Mouse (Mus musculus): ENCODE data around the gene Use1. TPM values are rescaled to one million over a fixed set of nuclear protein-coding genes. Genes with fewer than 3 reads are reported as not detected.
A peak's percentile ranks its signal among the peaks of the same experiment; 100 is the strongest.

Gene Use1
- polyA plus RNA-seq, 2 experiments: 114 to 189 TPM

GRCm38 (mm10) chr8:71391696-71392095, 25.0 kb downstream of the Use1 start:
- Histone ChIP-seq H3K27ac (replicated peaks; ENCODE audit: low read depth, low read length) (no peak overlapping the region), H3K4me3 (replicated peaks; ENCODE audit: low read length) (no peak overlapping the region), H3K4me2 (replicated peaks; ENCODE audit: low read depth, low read length, severe bottlenecking) (no peak overlapping the region), H3K36me3 (ENCODE audit: control insufficient read depth, insufficient read depth, low read length) (no peaks in the 10 kb centered on the region), H3K9me3 (ENCODE audit: control insufficient read depth, low read length) (no peaks in the 10 kb centered on the region), H3K9ac (ENCODE audit: low read depth, low read length, severe bottlenecking) (no peak overlapping the region), H3K27me3 (ENCODE audit: control insufficient read depth, insufficient read depth, low read length) (no peaks in the 10 kb centered on the region), H3K4me1 (ENCODE audit: control insufficient read depth, insufficient read depth, low read length) (no peaks in the 10 kb centered on the region)
- 86% methylated on average over 2 of the region's 2 CpGs for WGBS
- no peak for DNase-seq (ENCODE audit: low spot score)
- no peak for ATAC-seq (ENCODE audit: low FRiP score, low read depth)
- no peak for TF ChIP-seq POLR2A (IDR thresholded peaks at IDR 0.05; ENCODE audit: borderline replicate concordance, extremely low read depth, insufficient read depth, insufficient read length)

- WGBS: 78% methylated on average over 5 of the region's 5 CpGs
- no peak for DNase-seq (ENCODE audit: low spot score)
- no peaks in the 10 kb centered on the region for H3K27me3 ChIP-seq (ENCODE audit: control insufficient read depth, insufficient read depth, low read length)
- H3K36me3 ChIP-seq (ENCODE audit: control insufficient read depth, insufficient read depth, low read length): no peaks in the 10 kb centered on the region
- no peak for ATAC-seq (ENCODE audit: low FRiP score, low read depth)
- no peak overlapping the region for H3K9ac ChIP-seq (ENCODE audit: low read depth, low read length, severe bottlenecking)
- no peak overlapping the region for H3K4me2 ChIP-seq (replicated peaks; ENCODE audit: low read depth, low read length, severe bottlenecking)
- H3K4me1 ChIP-seq (ENCODE audit: control insufficient read depth, insufficient read depth, low read length): peaks cover 2% of the 10 kb centered on the region; the same call in 1 of the 2 replicates
- no peak overlapping the region for H3K27ac ChIP-seq (replicated peaks; ENCODE audit: low read depth, low read length)
- H3K9me3 ChIP-seq (ENCODE audit: control insufficient read depth, low read length): no peaks in the 10 kb centered on the region
- no peak for TF ChIP-seq POLR2A (IDR thresholded peaks at IDR 0.05; ENCODE audit: borderline replicate concordance, extremely low read depth, insufficient read depth, insufficient read length)
- no peak overlapping the region for H3K4me3 ChIP-seq (replicated peaks; ENCODE audit: low read length)
Observed at GRCm38 (mm10) chr8:71392391-71392790, 25.7 kb downstream of the Use1 start.

- H3K4me3 ChIP-seq (replicated peaks; ENCODE audit: low read length): no peak overlapping the region
Observed at GRCm38 (mm10) chr8:71392871-71393270, 26.2 kb downstream of the Use1 start.

GRCm38 (mm10) chr8:71394481-71394880, 27.8 kb downstream of the Use1 start:
- Histone ChIP-seq H3K9ac (ENCODE audit: low read depth, low read length, severe bottlenecking) (no peak overlapping the region), H3K4me1 (ENCODE audit: control insufficient read depth, insufficient read depth, low read length) (peaks cover 5% of the 10 kb centered on the region; the same call in 1 of the 2 replicates), H3K4me2 (replicated peaks; ENCODE audit: low read depth, low read length, severe bottlenecking) (0 out of 2 replicates have a peak overlapping the region, but pooled peaks have one; percentile 1), H3K4me3 (replicated peaks; ENCODE audit: low read length) (no peak overlapping the region), H3K27ac (replicated peaks; ENCODE audit: low read depth, low read length) (no peak overlapping the region), H3K9me3 (ENCODE audit: control insufficient read depth, low read length) (no peaks in the 10 kb centered on the region), H3K36me3 (ENCODE audit: control insufficient read depth, insufficient read depth, low read length) (peaks cover 10% of the 10 kb centered on the region), H3K27me3 (ENCODE audit: control insufficient read depth, insufficient read depth, low read length) (no peaks in the 10 kb centered on the region)
- TF ChIP-seq POLR2A (IDR thresholded peaks at IDR 0.05; ENCODE audit: borderline replicate concordance, extremely low read depth, insufficient read depth, insufficient read length): no peak
- ATAC-seq (ENCODE audit: low FRiP score, low read depth) (no peak), DNase-seq (ENCODE audit: low spot score) (no peak)
- whole genome bisulfite sequencing: 78% methylated on average over 7 of the region's 7 CpGs

More at GRCm38 (mm10) chr8:71392871-71393270, 26.2 kb downstream of the Use1 start:
- Histone ChIP-seq H3K9me3 (ENCODE audit: control insufficient read depth, low read length) (no peaks in the 10 kb centered on the region), H3K36me3 (ENCODE audit: control insufficient read depth, insufficient read depth, low read length) (no peaks in the 10 kb centered on the region), H3K4me2 (replicated peaks; ENCODE audit: low read depth, low read length, severe bottlenecking) (0 out of 2 replicates have a peak overlapping the region, but pooled peaks have one; percentile 15), H3K27ac (replicated peaks; ENCODE audit: low read depth, low read length) (no peak overlapping the region), H3K27me3 (ENCODE audit: control insufficient read depth, insufficient read depth, low read length) (no peaks in the 10 kb centered on the region), H3K4me1 (ENCODE audit: control insufficient read depth, insufficient read depth, low read length) (peaks cover 5% of the 10 kb centered on the region; the same call in 1 of the 2 replicates), H3K9ac (ENCODE audit: low read depth, low read length, severe bottlenecking) (no peak overlapping the region)
- DNase-seq (ENCODE audit: low spot score) (peak; percentile 57), ATAC-seq (ENCODE audit: low FRiP score, low read depth) (no peak)
- no peak for TF ChIP-seq POLR2A (IDR thresholded peaks at IDR 0.05; ENCODE audit: borderline replicate concordance, extremely low read depth, insufficient read depth, insufficient read length)
- 9% methylated on average over 3 of the region's 3 CpGs for WGBS

- WGBS: 86% methylated on average over 9 of the region's 10 CpGs
- Histone ChIP-seq H3K4me2 (replicated peaks; ENCODE audit: low read depth, low read length, severe bottlenecking) (0 out of 2 replicates have a peak overlapping the region, but pooled peaks have one; percentile 1), H3K4me3 (replicated peaks; ENCODE audit: low read length) (no peak overlapping the region), H3K9ac (ENCODE audit: low read depth, low read length, severe bottlenecking) (no peak overlapping the region), H3K4me1 (ENCODE audit: control insufficient read depth, insufficient read depth, low read length) (peaks cover 5% of the 10 kb centered on the region; the same call in 1 of the 2 replicates), H3K27ac (replicated peaks; ENCODE audit: low read depth, low read length) (no peak overlapping the region), H3K27me3 (ENCODE audit: control insufficient read depth, insufficient read depth, low read length) (no peaks in the 10 kb centered on the region), H3K36me3 (ENCODE audit: control insufficient read depth, insufficient read depth, low read length) (peaks cover 14% of the 10 kb centered on the region), H3K9me3 (ENCODE audit: control insufficient read depth, low read length) (no peaks in the 10 kb centered on the region)
- TF ChIP-seq POLR2A (IDR thresholded peaks at IDR 0.05; ENCODE audit: borderline replicate concordance, extremely low read depth, insufficient read depth, insufficient read length): no peak
- ATAC-seq (ENCODE audit: low FRiP score, low read depth) (no peak), DNase-seq (ENCODE audit: low spot score) (no peak)
Observed at GRCm38 (mm10) chr8:71395071-71395470, 28.4 kb downstream of the Use1 start.

All from limb, embryonic 14.5 days (tissue).